Mouse (Mus musculus) embryo, embryonic 11 days (tissue): Measurements from ENCODE around the gene Ptcd1.
"Not testable (repeated sequence)": the region's sequence is repeated elsewhere in the genome, so short reads cannot be mapped to it uniquely, and the experiment has no call there.

Experiments used
- DNase-seq: peaks from one replicate; pipeline ENCODE4 v3.0.0-alpha.2; 2015

Ptcd1 gene

GRCm38 (mm10) chr5:145113416-145113815 is 53.5 kb downstream of the Ptcd1 start:
- no peak for DNase-seq

GRCm38 (mm10) chr5:145112566-145112965 is 54.3 kb downstream of the Ptcd1 start:
- DNase-seq: no peak

GRCm38 (mm10) chr5:145110401-145110800 is 56.5 kb downstream of the Ptcd1 start:
- no peak for DNase-seq

GRCm38 (mm10) chr5:145105694-145106275 is 61.1 kb downstream of the Ptcd1 start:
- no peak for DNase-seq

- no peak for DNase-seq
These were observed 62.6 kb downstream of the Ptcd1 start for GRCm38 (mm10) chr5:145104328-145104727.

- DNase-seq: no peak
These were observed 64.2 kb downstream of the Ptcd1 start for GRCm38 (mm10) chr5:145102706-145103105.

GRCm38 (mm10) chr5:145101451-145101850 is 65.5 kb downstream of the Ptcd1 start:
- not testable (repeated sequence) for DNase-seq

GRCm38 (mm10) chr5:145100960-145101359 is 65.9 kb downstream of the Ptcd1 start:
- DNase-seq: no peak

- DNase-seq: no peak
These were observed 68.5 kb downstream of the Ptcd1 start for GRCm38 (mm10) chr5:145098340-145098821.
